Mouse (Mus musculus) CH12.LX (cell line): ENCODE results near the gene Ipo8. TPM values are rescaled to one million over a fixed set of nuclear protein-coding genes. Genes with fewer than 3 reads are reported as not detected.

Experiments
- DNase-seq: peaks from one replicate; pipeline ENCODE4 v3.0.0-alpha.2; 2013; ENCODE audit errors: extremely low read depth
- H3K27ac ChIP-seq: 2 replicates; pipeline ENCODE4 v1.5.1; 2012; ENCODE audit warnings: low read depth, mild to moderate bottlenecking, control low read depth, moderate library complexity; ENCODE audit not compliant: insufficient read depth
- H3K27me3 ChIP-seq: replicated peaks from 2 replicates; pipeline ENCODE3; 2012; ENCODE audit warnings: inconsistent platforms
- H3K36me3 ChIP-seq, 2 experiments: replicated peaks in 1 of 2; 2 replicates each; pipeline versions ENCODE3 to v1.6.1; 2012; ENCODE audit warnings: inconsistent platforms in 1 of 2, low read length in 1 of 2, mild to moderate bottlenecking in 1 of 2, mixed read lengths in 1 of 2, moderate library complexity in 1 of 2; ENCODE audit not compliant: control insufficient read depth in 1 of 2, insufficient read depth in 1 of 2
- H3K4me1 ChIP-seq, 2 experiments: 2 replicates each; pipeline ENCODE4 v1.6.1; 2012; ENCODE audit warnings: inconsistent platforms in 1 of 2, moderate library complexity in 1 of 2; ENCODE audit not compliant: insufficient read depth in 2 of 2, control insufficient read depth in 1 of 2
- H3K4me2 ChIP-seq: 2 replicates; pipeline ENCODE4 v1.6.1; 2012; ENCODE audit warnings: low read depth, mild to moderate bottlenecking, control low read depth; ENCODE audit not compliant: poor library complexity, insufficient read depth, severe bottlenecking
- H3K4me3 ChIP-seq, 3 experiments: fragments of 150-350 bp in 1 of 3; sonication (generic) in 1 of 3; replicated peaks in 1 of 3; 2 replicates each; pipeline versions ENCODE3 to v1.5.1; 2011 to 2012; ENCODE audit warnings: low read depth in 2 of 3, low read length in 2 of 3, mild to moderate bottlenecking in 2 of 3, moderate library complexity in 2 of 3, control low read depth in 1 of 3, improper control_type of control experiment in 1 of 3, inconsistent platforms in 1 of 3, mixed read lengths in 1 of 3; ENCODE audit not compliant: poor library complexity in 1 of 3
- H3K79me2 ChIP-seq: replicated peaks from 2 replicates; pipeline ENCODE4 v1.6.1; 2012; ENCODE audit warnings: mild to moderate bottlenecking, moderate library complexity; ENCODE audit not compliant: control insufficient read depth, poor library complexity, insufficient read depth, severe bottlenecking; ENCODE audit errors: extremely low read depth
- H3K9ac ChIP-seq: 2 replicates; pipeline ENCODE4 v1.6.1; 2012; ENCODE audit warnings: low read depth, mild to moderate bottlenecking, control low read depth, moderate library complexity; ENCODE audit not compliant: insufficient read depth
- H3K9me3 ChIP-seq: replicated peaks from 2 replicates; pipeline ENCODE3; 2012; ENCODE audit warnings: low read length, inconsistent platforms, mixed read lengths
- BHLHE40 ChIP-seq: IDR thresholded peaks from 2 replicates; pipeline ENCODE4 v1.6.1; 2011; ENCODE audit warnings: mild to moderate bottlenecking, low read depth, low read length, improper control_type of control experiment
- CHD1 ChIP-seq: IDR thresholded peaks from 2 replicates; pipeline ENCODE4 v1.6.1; 2012; ENCODE audit warnings: low read depth, low read length, improper control_type of control experiment, inconsistent platforms
- CHD2 ChIP-seq: IDR thresholded peaks from 2 replicates; pipeline ENCODE4 v1.6.1; 2011; ENCODE audit warnings: low read length, improper control_type of control experiment
- E2F4 ChIP-seq: IDR thresholded peaks from 2 replicates; pipeline ENCODE4 v1.6.1; 2011; ENCODE audit warnings: low read depth, low read length, improper control_type of control experiment; ENCODE audit not compliant: insufficient replicate concordance
- HCFC1 ChIP-seq: IDR thresholded peaks from 2 replicates; pipeline ENCODE4 v1.6.1; 2012; ENCODE audit warnings: low read depth, mild to moderate bottlenecking, inconsistent platforms, low read length, improper control_type of control experiment
- JUN ChIP-seq: IDR thresholded peaks from 2 replicates; pipeline ENCODE4 v1.6.1; 2011; ENCODE audit warnings: low read depth, mild to moderate bottlenecking, low read length, improper control_type of control experiment, moderate library complexity; ENCODE audit not compliant: insufficient read depth
- JUND ChIP-seq: conservative IDR thresholded peaks from 2 replicates; pipeline ENCODE4 v1.6.1; 2011; ENCODE audit warnings: low read depth, low read length, improper control_type of control experiment
- MAFK ChIP-seq: IDR thresholded peaks from 2 replicates; pipeline ENCODE4 v1.6.1; 2011; ENCODE audit warnings: low read length, improper control_type of control experiment; ENCODE audit not compliant: insufficient replicate concordance
- NELFE ChIP-seq: IDR thresholded peaks from 2 replicates; pipeline ENCODE4 v1.6.1; 2011; ENCODE audit warnings: low read depth, low read length, improper control_type of control experiment
- NRF1 ChIP-seq: IDR thresholded peaks from 2 replicates; pipeline ENCODE4 v1.6.1; 2014; ENCODE audit warnings: low read depth, mild to moderate bottlenecking, inconsistent platforms, low read length, improper control_type of control experiment, moderate library complexity
- POLR2A ChIP-seq: IDR thresholded peaks from 2 replicates; pipeline ENCODE4 v1.6.1; 2011; ENCODE audit warnings: low read depth, mild to moderate bottlenecking, improper control_type of control experiment, low read length
- SMC3 ChIP-seq: IDR thresholded peaks from 2 replicates; pipeline ENCODE4 v1.6.1; 2011; ENCODE audit warnings: low read depth, low read length, improper control_type of control experiment
- USF1 ChIP-seq: IDR thresholded peaks from 2 replicates; pipeline ENCODE4 v1.6.1; 2014; ENCODE audit warnings: low read depth, mild to moderate bottlenecking, inconsistent platforms, low read length, improper control_type of control experiment
- ZC3H11A ChIP-seq: IDR thresholded peaks from 2 replicates; pipeline ENCODE4 v1.6.1; 2012; ENCODE audit warnings: low read depth, mild to moderate bottlenecking, inconsistent platforms, low read length, improper control_type of control experiment
- ZNF384 ChIP-seq: IDR thresholded peaks from 2 replicates; pipeline ENCODE4 v1.6.1; 2012; ENCODE audit warnings: low read depth, low read length, improper control_type of control experiment, inconsistent platforms
- dilution Hi-C: fragments of 300-500 bp; cut with MboI; formaldehyde crosslinking; loops from 2 replicates; pipeline ENCODE4 v1.14.3; 2020; ENCODE audit warnings: low sequenced_read_pairs; ENCODE audit not compliant: extremely low pct_unique_long_range_greater_than_20kb, extremely low pct_ligation_motif_present
- in situ Hi-C: fragments of 300-500 bp; cut with MboI; formaldehyde crosslinking; loops from 3 replicates; pipeline ENCODE4 v1.14.3; 2019; ENCODE audit warnings: low sequenced_read_pairs, low pct_ligation_motif_present, low pct_unique_long_range_greater_than_20kb, mixed read lengths
- polyA plus RNA-seq: library from polyadenylated mRNA; unstranded; fragments of >175 nt; gene quantifications from 2 replicates; pipeline ENCODE4 v1.2.1, GENCODE M21; 2012; ENCODE audit warnings: low read depth; ENCODE audit not compliant: insufficient read length
- total RNA-seq, 2 experiments: library from RNA; depleted of rRNA; stranded (reverse); fragments of 300-350 nt in 1 of 2; fragments of >200 nt in 1 of 2; gene quantifications; 2 replicates each; pipeline ENCODE4 v1.2.3; 2012 to 2014

The Ipo8 gene
- total and polyA plus RNA-seq, 3 experiments: 15.0 to 23.6 (median 17.6) TPM

DNA sequence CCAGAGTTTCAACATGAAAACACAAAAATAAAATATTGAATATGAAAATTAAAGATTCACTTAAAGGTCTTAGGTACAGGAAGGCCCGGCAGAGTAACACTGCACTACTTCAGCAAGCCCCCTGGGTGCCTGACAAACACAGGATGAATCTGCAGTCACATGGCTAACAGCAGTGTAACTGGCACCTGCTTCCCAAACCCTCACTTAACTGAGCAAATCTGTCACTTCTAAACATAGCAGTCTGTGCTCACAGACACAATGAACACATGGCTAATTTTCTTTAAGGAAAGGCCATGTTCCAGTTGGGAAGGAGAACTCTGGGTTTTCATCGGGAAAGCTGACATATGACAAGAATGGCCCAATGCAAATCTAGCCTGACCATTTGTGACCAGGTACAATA is 36.1 kb downstream of the Ipo8 start:
- no peaks in the 10 kb centered on the region for H3K79me2 ChIP-seq
- peaks cover 26 to 62% of the 10 kb centered on the region in 2 experiments for H3K36me3 ChIP-seq
- H3K9ac ChIP-seq: no peak overlapping the region
- TF ChIP-seq BHLHE40: no peak
- TF ChIP-seq NRF1: no peak
- TF ChIP-seq MAFK: no peak
- TF ChIP-seq HCFC1: no peak
- TF ChIP-seq CHD1: no peak
- TF ChIP-seq ZNF384: no peak
- TF ChIP-seq USF1: no peak
- no peak for TF ChIP-seq CHD2
- TF ChIP-seq ZC3H11A: no peak
- TF ChIP-seq E2F4: no peak
- no peak for TF ChIP-seq POLR2A
- TF ChIP-seq NELFE: no peak
- TF ChIP-seq JUND: no peak
- no peaks in the 10 kb centered on the region for H3K27me3 ChIP-seq
- H3K4me1 ChIP-seq: no peaks in the 10 kb centered on the region; a peak in 1 of 4 replicates
- H3K9me3 ChIP-seq: no peaks in the 10 kb centered on the region
- no peak overlapping the region for H3K27ac ChIP-seq
- no peak overlapping the region for H3K4me3 ChIP-seq
- in situ Hi-C loops: no loop called here
- dilution Hi-C loops: no loop called here
- H3K4me2 ChIP-seq: no peak overlapping the region
- no peak for DNase-seq

- H3K79me2 ChIP-seq: no peaks in the 10 kb centered on the region
- H3K4me2 ChIP-seq: no peak overlapping the region
- no peaks in the 10 kb centered on the region for H3K4me1 ChIP-seq
- H3K36me3 ChIP-seq: peaks cover 37 to 74% of the 10 kb centered on the region in 2 experiments
- H3K9ac ChIP-seq: no peak overlapping the region
- no peak overlapping the region for H3K4me3 ChIP-seq
- no peaks in the 10 kb centered on the region for H3K27me3 ChIP-seq
- no peak overlapping the region for H3K27ac ChIP-seq
- dilution Hi-C loops: no loop called here
- DNase-seq: no peak
- in situ Hi-C loops: no loop called here
- no peaks in the 10 kb centered on the region for H3K9me3 ChIP-seq
- no peak for TF ChIP-seq E2F4
- no peak for TF ChIP-seq POLR2A
- no peak for TF ChIP-seq SMC3
- no peak for TF ChIP-seq BHLHE40
- TF ChIP-seq JUN: no peak
Measured at GRCm38 (mm10) chr6:148789010-148789673, 42.1 kb downstream of the Ipo8 start.
